Mouse (Mus musculus) urinary bladder, postnatal 25 days (tissue): ENCODE measurements around the gene Olfr69.
"Not testable (repeated sequence)": the region's sequence is repeated elsewhere in the genome, so short reads cannot be mapped to it uniquely, and the experiment has no call there.

ENCODE experiments used
- DNase-seq: peaks from one replicate; pipeline ENCODE4 v3.0.0; 2022; ENCODE audit warnings: low spot score

Gene Olfr69

DNA sequence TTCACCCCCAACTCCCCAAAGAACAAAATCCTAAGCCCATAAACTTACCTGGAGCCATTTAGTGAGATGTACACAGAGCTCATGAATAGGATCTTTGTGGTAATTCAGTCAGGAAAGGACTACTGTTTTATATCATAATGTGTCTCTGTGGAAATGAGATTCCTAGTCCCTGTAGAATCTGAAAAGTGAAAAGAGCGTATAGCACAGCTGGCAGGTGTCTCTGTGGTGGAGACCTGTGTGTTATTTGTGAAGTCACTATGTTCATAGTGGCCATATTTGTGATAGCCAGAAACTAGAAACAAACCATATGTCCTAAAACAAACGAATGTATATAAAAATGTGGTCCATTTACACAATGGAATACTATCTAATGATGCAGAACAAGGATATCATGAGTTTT is at the start of gene Olfr69:
TSS of gene Olfr69 (minus strand) at position 101 of the 400 bp plus-strand sequence.
- no peak for DNase-seq

DNA sequence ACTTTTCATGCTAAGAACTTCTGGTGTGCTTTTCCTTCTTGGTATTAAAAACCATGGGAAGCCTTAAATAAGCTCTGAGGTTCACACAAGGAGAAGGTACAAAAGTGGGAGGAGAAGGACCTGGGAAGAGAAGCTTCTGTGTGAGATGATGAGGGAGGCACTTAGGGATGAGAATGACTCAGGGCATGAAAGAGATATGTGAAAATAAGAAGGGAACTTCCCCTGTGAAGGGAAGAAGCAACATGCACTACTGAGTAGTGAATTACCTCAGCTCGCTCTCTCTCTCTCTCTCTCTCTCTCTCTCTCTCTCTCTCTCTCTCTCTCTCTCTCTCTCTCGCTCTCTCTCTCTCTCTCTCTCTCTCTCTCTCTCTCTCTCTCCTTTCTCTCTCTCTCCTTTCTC is 43.7 kb upstream of the Olfr69 start:
- not testable (repeated sequence) for DNase-seq

DNA sequence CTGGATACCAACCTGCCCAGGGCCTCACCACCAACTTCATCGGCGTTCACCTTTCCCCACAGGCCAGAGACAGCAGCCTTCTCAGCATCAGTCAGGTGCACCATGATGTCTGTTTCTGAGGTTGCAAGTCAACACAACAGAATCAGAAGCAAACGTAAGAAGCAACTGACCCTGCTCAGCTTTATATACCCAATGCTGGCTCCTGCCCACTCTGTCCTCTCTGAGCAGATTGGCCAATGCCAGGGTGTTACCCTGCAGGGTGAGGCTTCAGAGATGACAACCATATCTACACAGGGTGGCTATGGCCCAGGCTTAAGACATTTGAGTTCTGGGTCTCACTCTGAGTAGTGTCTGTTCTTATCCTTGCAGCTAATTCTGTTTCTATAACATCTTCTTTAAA is 42.4 kb upstream of the Olfr69 start, which contains the start of gene Hbb-bt:
TSS of gene Hbb-bt (minus strand) at position 231 of the 400 bp plus-strand sequence.
- no peak for DNase-seq

DNA sequence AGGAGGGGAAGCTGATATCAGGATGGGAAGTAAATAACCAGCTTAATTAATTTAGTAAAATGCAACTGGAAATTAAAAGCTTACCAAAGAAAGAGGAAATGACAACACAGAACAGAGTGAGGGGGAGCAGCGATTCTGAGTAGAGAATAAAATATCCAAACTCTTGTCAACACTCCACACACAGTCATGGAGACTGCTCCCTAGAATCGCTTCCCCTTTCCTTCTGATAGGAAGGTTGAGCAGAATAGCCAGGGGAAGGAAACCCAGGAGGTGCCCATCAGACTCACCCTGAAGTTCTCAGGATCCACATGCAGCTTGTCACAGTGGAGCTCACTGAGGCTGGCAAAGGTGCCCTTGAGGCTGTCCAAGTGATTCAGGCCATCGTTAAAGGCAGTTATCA is 41.8 kb upstream of the Olfr69 start:
- not testable (repeated sequence) for DNase-seq

DNA sequence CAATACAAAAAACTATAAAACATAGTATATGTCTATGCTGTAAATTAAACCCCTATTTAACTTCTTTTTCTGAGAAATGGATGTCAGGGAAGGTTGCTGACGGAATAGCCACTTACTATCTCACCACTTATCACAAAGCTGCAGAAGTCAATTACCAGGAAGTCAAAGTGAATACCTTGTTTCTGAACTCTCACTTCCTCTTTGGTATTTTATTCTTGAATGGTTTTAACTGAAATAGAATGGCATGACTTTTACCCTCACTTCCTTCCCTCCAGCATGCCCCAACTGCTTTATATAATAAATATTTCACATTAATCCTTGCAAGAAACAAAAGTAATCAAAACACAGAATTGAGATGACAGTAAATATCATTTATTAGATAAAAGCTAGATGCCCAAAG is 40.8 kb upstream of the Olfr69 start:
- no peak for DNase-seq

GRCm38 (mm10) chr7:103811223-103811845 is 39.9 kb upstream of the Olfr69 start:
- no peak for DNase-seq

DNA sequence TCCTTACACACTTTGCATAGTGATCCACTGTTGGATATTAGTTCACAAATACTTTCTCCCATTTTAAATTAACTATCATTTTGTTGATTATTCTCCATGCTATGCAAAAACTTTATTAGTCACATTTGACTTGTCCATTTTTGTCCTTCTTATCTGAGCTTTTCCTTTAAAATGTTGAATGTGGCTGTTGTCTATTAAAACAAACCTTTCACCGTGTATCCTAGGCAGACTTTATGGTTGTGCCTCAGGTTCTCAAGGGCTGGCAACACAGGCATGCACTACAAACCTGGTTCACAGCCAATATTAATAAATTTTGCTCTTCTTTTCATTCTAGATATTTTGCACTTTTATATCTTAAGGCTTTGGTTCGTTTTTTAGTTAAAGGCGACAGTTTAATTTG is 39.4 kb upstream of the Olfr69 start:
- no peak for DNase-seq

GRCm38 (mm10) chr7:103810296-103810695 is 38.9 kb upstream of the Olfr69 start:
- DNase-seq, result no peak

- DNase-seq, result no peak
These were observed 38.4 kb upstream of the Olfr69 start for GRCm38 (mm10) chr7:103809801-103810155.

GRCm38 (mm10) chr7:103808971-103809800 is 37.8 kb upstream of the Olfr69 start:
- no peak for DNase-seq

DNA sequence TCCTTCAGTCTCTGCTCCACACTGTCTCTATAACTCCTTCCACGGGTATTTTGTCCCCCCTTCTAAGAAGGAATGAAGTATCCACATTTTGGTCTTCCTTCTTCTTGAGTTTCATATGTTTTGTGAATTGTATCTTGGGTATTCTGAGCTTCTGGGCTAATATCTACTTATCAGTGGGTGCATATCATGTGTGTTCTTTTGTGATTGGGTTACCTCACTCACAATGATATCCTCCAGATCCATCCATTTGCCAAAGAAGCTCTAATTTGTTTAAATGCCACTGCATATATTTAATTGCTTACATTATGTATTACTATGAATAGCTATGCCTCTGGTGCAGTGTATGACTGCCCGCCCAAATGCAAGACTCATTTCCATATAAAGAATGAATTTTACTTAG is 36.7 kb upstream of the Olfr69 start:
- DNase-seq, result not testable (repeated sequence)

DNA sequence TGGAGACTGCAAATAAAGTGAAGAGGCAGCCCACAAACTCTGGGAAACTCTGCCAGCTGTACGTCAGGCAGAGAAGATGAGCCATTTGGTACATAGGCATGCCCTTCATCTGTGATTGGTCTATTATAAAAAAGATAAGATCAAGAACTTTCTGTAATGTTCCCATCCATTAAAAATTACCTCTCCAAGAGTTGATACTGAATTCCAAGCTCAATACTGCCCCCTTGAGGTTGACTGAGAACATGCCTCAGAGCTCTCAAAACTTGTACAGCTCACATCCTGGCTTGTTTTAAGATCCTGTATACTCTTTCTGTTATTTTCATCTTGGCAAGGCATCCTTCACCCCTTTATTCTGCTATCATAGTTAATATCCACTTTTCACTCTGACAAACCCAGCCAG is 35.5 kb upstream of the Olfr69 start:
- DNase-seq, result peak; percentile 5

DNA sequence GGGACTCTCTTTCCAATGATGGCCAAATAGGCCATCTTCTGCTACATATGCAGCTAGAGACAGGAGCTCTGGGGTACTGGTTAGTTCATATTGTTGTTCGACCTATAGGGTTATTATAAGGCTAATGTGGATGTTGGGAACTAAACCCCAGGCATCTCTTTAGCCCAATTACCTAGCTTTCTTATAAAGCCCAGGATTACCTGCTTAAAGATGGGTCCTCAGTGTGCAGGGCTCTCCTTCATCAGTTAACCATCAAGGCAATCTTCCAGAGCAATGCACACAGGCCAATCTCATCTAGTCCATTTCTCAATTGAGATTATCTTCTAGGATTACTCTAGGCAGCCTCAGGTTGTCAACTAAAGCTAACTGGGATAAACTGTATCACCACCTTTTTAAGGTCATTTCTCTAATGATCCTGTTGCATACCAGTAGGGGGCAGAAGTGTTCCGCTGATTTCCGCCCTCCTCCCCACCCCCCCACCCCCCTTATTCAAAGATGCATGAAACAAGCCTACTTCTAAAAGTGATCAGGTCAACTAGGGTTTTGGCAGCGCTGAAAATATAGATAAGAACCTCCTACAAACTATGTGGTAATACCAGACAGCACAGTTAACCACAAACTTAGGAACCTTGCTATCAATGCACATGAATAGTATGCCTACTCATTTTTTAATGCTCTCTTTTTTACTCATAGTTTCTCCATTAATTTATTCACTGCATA is 21.4 kb upstream of the Olfr69 start:
- DNase-seq, result no peak

DNA sequence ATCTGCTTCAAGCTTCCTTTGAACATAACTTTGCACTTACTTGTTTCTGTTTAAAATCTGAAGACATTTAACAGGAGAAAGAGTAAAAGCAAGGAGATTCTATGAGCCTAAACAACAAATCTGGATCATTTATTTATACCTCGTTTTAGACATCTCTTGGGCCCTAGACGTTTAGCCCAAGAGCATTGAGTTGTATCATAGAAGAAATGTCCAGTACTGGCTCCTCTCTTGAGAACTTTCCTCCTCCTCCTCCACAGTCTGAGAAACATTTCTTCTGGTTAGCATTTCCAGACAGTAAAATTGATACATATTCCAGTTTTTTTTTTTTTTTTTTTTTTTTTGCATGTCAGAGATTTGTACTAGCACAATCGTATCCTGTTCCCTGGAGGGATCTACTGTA is 20.3 kb upstream of the Olfr69 start, which contains the start of gene Olfr67:
TSS of gene Olfr67 (minus strand) at position 101 of the 400 bp plus-strand sequence.
- no peak for DNase-seq

GRCm38 (mm10) chr7:103779598-103779997 is 8.2 kb upstream of the Olfr69 start, which contains the start of gene Olfr68:
Gene Olfr68, minus strand, starts transcription at chr7:103779698.
- no peak for DNase-seq

GRCm38 (mm10) chr7:103777652-103778051 is 6.3 kb upstream of the Olfr69 start:
- DNase-seq, result not testable (repeated sequence)

DNA sequence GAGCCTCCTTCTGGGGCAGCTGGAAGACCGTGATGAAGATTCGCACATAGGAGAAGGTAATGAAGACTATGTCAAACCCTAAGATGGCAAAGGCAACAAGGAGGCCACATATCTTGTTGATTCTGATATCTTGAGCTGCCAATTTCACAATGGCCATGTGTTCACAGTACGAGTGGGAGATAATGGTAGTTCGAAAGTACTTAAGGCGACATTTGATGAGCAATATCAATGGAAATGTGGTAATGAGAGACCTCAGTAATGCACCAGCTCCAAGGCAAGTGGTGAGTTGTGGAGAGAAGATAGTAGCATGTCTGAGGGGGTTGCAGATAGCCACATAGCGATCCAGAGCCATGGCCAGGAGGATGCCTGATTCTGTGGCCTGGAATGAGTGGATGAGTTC is 3.7 kb downstream of the Olfr69 start:
- DNase-seq, result not testable (repeated sequence)

- DNase-seq, result not testable (repeated sequence)
These were observed 9.2 kb downstream of the Olfr69 start for GRCm38 (mm10) chr7:103762212-103762611.

DNA sequence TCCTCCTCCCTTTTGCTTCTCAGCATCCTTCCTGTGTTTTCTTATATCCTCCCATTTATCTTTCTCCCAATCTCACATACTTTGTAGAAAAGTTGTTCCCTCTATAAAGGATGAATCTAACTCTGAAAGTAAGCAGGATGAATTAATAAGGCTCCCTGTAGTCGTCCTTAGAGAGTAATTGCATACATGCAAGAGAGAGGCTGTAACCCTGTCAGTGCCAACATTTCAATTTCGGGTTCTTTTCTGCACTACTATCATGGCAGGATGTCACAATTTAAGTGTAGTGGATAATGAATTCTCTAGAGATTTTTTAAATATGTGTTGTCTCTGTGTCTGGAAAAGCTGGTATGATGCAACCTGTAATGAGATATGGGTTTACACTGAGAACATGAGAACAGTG is 14.2 kb downstream of the Olfr69 start, which contains the start of gene Olfr630:
TSS of gene Olfr630 (minus strand) at position 101 of the 400 bp plus-strand sequence.
- DNase-seq, result no peak

DNA sequence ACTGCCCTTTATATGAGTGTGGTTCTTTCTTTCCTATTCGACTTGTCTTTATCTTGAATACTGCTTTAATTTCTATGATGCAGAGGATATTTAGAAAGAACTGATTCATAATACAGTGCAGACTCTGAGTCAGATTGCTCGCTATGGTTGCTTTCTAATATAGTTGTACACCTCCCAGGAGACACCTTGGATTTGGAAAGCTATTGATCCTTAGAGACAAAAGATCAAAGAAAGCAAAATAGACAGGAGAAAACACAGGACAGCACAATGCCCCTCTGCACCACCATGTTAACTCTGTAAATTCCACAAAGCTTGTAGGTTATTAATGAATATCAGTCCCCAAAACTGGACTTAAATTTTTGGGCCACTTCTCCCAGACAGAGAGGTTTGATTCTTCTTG is 26.6 kb downstream of the Olfr69 start, which contains the start of gene Olfr629:
TSS of gene Olfr629 (minus strand) at position 101 of the 400 bp plus-strand sequence.
- DNase-seq, result no peak

DNA sequence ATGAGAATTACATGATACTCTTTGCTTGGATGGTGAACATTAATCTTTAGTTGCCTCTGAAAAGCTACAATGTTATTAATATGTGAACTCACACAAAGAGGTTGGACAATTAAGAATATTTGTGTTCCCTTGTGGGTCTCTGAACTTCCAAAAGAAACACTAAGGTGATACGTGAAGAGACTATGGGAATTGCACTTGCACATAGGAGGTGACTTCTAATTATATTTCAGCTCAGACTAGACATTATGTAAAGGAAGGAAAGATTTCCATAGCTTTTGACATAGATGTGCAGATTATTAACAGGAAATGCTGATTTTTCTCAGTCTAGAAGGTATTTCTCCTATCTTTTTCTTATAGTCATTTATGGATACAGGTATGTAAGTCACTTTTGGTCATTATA is 41.3 kb downstream of the Olfr69 start, which contains the start of gene Olfr628:
TSS of gene Olfr628 (plus strand) at position 301 of the 400 bp plus-strand sequence.
- DNase-seq, result no peak

DNA sequence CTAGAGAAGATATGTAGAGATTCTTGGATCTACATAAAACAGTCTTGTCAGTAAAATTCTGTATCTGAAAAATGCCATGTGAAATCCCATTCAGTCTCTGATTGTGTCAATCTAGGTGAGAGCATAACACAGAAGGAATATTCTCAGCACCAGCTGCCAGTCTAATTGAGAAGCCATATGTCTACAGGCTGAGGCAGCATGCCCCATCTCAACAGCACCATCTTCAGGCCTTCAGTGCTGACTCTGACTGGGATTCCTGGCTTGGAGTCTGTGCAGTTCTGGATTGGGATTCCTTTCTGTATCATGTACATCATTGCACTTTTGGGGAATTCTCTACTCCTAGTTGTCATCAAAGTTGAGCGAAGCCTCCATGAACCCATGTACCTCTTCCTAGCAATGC is 55.0 kb downstream of the Olfr69 start:
- not testable (repeated sequence) for DNase-seq
